Mouse (Mus musculus) neutrophil, adult 65 days (primary cell): ENCODE measurements around the gene Fbxo10. TPM values are rescaled to one million over a fixed set of nuclear protein-coding genes. Genes with fewer than 3 reads are reported as not detected.

Experiments
- total RNA-seq: library from RNA; stranded (reverse); gene quantifications from 2 replicates; pipeline ENCODE4 v1.2.4, GENCODE M21; 2023

The Fbxo10 gene
- 13.1 and 14.2 TPM in 2 replicates for total RNA-seq

DNA sequence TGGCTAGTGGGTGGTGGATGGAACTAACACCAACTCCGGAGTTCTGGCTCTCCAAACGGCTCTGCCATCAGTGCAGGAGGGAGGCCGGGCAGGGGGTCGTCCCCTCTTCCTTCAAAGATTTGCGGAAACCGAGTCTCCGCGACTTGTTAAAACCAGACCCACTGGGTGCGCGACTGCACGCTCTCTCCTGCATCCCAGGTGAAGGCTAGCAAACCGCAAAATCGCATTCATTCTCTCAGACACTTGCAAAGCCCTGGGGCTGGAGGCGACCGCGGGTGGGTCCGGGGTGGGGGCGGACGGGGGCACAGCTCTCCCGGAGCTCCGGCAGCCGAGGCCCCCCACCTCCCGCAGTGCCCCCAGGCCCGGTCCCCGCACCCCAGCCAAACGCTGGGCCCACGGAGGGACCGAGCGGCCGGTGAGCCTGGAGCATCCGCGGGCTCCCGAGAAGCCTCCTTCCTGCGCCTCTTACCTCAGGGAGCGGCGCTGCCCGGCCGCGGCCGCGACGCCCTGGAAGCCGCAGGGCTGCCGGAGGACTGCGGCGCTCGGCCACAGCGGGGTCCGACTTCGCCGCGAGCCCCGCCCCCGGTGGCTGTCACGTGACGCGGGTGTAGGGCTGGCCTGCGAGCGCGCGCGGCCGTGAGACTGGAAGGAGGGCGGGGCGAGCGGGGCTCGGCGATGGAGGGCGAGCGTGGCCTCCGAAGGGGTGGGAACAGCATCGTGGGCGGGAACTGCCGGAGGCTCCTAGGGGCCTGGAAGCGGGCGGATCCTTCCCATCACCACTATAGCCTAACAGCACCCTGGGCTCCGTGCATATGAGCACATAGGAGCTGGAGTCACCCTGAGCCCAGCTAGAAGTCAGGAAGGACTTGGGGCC is at the start of gene Fbxo10:
Gene Fbxo10 (minus strand): TSS at position 584 of the 874 bp plus-strand sequence.

DNA sequence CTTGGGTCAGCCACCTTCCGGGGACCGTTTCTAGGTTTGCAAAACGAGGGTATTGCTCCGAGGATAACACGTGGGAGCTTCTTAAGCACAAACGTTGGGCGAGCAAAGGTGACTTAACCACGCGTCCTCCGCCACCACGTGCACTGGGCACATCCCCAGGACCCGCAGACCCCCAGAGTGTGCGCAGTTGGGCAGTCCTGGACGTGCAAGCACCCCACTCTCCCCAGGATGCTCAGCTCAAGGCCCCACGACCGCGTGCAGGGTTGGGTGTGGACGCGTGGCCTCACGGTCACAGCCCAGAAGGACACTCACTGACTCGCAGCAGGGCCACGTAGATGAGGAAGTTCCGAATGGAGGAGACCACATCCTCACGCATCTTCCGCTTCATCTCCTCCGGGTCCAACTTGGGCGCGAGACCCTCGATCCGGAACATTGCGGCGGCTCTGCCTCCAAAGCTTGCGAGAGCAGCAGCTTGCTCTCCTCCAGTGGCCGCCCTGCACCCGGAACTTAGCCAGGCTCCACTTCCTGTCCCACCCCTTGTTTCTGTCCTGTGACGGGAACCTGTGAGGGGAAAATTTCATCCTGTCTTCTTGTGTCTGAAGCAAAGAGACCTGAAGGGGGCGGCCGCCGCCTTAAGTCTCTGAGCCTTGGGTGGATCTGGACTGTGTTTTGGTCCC is 23.3 kb upstream of the Fbxo10 start, which contains the start of gene Tomm5:
Gene Tomm5 (minus strand): TSS at position 514 of the 677 bp plus-strand sequence.

DNA sequence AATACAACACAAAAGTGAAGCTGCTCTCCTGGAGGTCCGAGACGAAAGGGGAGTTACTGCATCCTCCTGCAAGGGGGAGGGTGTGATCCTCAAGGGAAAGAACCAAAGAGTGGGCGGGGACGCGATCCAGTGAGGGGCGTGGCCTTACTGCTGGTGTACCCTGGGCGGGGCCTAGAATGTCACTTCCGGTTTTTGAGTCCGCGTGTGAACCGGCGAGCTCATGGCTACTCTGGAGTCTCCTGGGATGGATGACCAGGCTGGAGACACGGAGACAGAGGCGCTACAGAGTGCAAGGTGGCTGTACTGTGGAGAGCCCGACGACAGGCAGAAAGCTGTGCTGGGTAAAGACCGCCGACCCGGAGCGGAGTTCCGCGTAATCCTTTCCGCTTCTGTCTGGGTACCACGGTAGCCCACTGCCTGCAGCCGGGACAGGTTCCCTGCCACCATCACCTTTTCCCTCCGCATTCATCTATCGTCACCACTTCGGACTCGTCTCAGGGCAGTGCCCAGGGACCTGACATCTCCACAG is 65.9 kb downstream of the Fbxo10 start, which contains the start of gene Polr1e:
Gene Polr1e (plus strand): TSS at position 132 of the 529 bp plus-strand sequence.

DNA sequence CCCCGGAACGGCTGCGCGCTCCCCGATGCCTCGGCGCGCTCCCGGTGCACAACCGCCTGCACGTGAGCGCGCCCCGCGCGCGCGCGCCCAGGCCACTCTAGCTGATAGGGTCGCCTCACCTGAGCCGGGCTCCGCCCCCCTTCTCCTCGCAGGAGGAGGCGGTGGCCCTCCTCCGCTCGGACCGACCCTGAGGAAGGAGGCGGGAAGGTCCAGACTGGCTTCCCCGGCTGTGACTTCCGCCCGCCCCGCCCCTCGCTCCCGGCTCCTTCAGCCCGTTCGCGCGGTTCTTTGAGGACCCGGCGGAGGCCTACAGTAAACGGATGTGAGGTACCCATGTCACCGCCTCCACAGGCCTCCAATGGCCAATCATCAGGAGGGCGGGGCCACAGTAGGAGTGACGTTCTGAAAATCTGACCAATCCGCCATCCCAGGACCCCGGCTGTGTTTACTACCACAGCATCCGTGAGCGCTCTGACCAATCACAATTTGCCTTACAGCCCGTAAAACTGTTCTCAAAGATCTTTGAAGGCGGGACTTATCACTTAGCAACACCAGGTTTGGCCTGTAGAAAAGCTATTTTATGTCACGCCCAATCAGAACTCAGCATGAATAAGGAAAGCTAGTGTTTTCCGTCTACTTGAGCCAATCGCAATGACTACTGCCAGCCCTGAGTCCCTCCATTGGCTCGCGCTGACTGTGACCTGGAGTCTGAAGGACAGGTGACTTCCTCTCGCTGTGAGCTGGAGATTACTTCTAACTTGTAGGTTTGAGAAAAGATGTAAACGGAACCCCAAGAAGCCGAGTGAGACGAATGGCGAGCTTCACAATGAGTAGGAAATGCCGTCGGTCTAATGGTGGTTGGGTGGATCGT is 72.1 kb downstream of the Fbxo10 start, which contains the start of gene Zbtb5:
Gene Zbtb5 (minus strand): TSS at position 308 of the 871 bp plus-strand sequence.

Other genes starting within 250 kb of the Fbxo10 start
- 2.9 and 4.0 TPM in 2 replicates for gene Grhpr, start 103.2 kb downstream of the Fbxo10 start, total RNA-seq
- gene Zbtb5, start 72.2 kb downstream of the Fbxo10 start, total RNA-seq: 5.9 and 6.6 TPM in 2 replicates
- gene Polr1e, start 66.0 kb downstream of the Fbxo10 start, total RNA-seq: 3.4 and 5.4 TPM in 2 replicates
- 25.0 and 25.9 TPM in 2 replicates for gene Tomm5, start 23.5 kb upstream of the Fbxo10 start, total RNA-seq
- 0.07 TPM in 1 of 2 replicates, not detected in the other for gene Frmpd1, start 100.3 kb upstream of the Fbxo10 start, total RNA-seq
- gene Trmt10b, start 212.5 kb upstream of the Fbxo10 start, total RNA-seq: 3.6 and 4.1 TPM in 2 replicates